Comparison of ENCODE assay signal across 11 mouse cellular contexts in genomic region chr17:12588801-12589247, GRCm38 (mm10). TPM values are rescaled to one million over a fixed set of nuclear protein-coding genes. Genes with fewer than 3 reads are reported as not detected.
DNase-seq lines count a peak whose midpoint lies in the region; ATAC-seq and TF ChIP-seq lines count a peak whose summit lies in the region.
"Had no signal": no experiment of that assay in that cellular context is flagged by ENCODE, and none has a peak within 500 bp of the region (broad histone marks: within the 10 kb centered on the region; RNA-seq: fewer than 3 reads in every experiment).

No protein-coding gene starts in this region.

- H3K4me2 ChIP-seq in lung, embryonic 15.5 days, result no peak overlapping the region
- no peak overlapping the region for H3K4me2 ChIP-seq in lung, postnatal 0 days (replicated peaks; ENCODE audit: low read depth, low read length)

- no peaks in the 10 kb centered on the region for H3K36me3 ChIP-seq in lung, embryonic 15.5 days
- H3K36me3 ChIP-seq in lung, postnatal 0 days (ENCODE audit: insufficient read depth, low read length), result no peaks in the 10 kb centered on the region

- H3K9ac ChIP-seq in lung, embryonic 15.5 days, result no peak overlapping the region
- no peak overlapping the region for H3K9ac ChIP-seq in lung, postnatal 0 days (replicated peaks; ENCODE audit: low read depth)

- H3K9me3 ChIP-seq in lung, embryonic 15.5 days, result no peaks in the 10 kb centered on the region
- H3K9me3 ChIP-seq in lung, postnatal 0 days (ENCODE audit: low read length), result no peaks in the 10 kb centered on the region

- intact Hi-C loops in heart, postnatal 25 days (cut with DNase I), result no loop called here

- H3K4me3 ChIP-seq in lung, embryonic 15.5 days, result no peak overlapping the region
- H3K4me3 ChIP-seq in lung, postnatal 0 days (ENCODE audit: low read depth, low read length), result no peak overlapping the region

- ATAC-seq in lung, embryonic 15.5 days (ENCODE audit: borderline replicate concordance, extremely low read depth, low FRiP score, low TSS enrichment), result peak; percentile 42
- ATAC-seq in lung, postnatal 0 days, result no peak

- peak; percentile 18 to 46 for DNase-seq in cerebellum, postnatal 25 days
- DNase-seq in cerebellum, adult 11-12 months, result no peak
- no peak for DNase-seq in lung, postnatal 0 days (ENCODE audit: low spot score)
- DNase-seq in brain, adult 2 months (ENCODE audit: low read depth, low spot score), result peak; percentile 43
- DNase-seq in kidney, postnatal 4 days, result peak; percentile 55 to 66
- no peak for DNase-seq in thymus, postnatal 36 days
- no peak for DNase-seq in heart, postnatal 25 days (ENCODE audit: low spot score)

- no peak for TF ChIP-seq CTCF in lung, postnatal 0 days (IDR thresholded peaks at IDR 0.05)

- H3K4me1 ChIP-seq in lung, embryonic 15.5 days, result peaks cover 1% of the 10 kb centered on the region
- H3K4me1 ChIP-seq in lung, postnatal 0 days (ENCODE audit: insufficient read depth, low read depth, low read length), result no peaks in the 10 kb centered on the region; the same call in 1 of the 2 replicates

- 46% methylated on average over 9 of the region's 9 CpGs for WGBS in lung, embryonic 15.5 days
- 55% methylated on average over 9 of the region's 9 CpGs for WGBS in lung, postnatal 0 days

- H3K27ac ChIP-seq in lung, embryonic 15.5 days, result no peak overlapping the region
- H3K27ac ChIP-seq in lung, postnatal 0 days (ENCODE audit: low read length), result no peak overlapping the region

- H3K27me3 ChIP-seq in lung, embryonic 15.5 days, result no peaks in the 10 kb centered on the region; the same call in 1 of the 2 replicates
- no peaks in the 10 kb centered on the region for H3K27me3 ChIP-seq in lung, postnatal 0 days (replicated peaks; ENCODE audit: insufficient read depth, low read length)

- TF ChIP-seq EP300 in lung, postnatal 0 days (IDR thresholded peaks at IDR 0.05), result no peak

RNA-seq across cellular contexts. Expression of gene Slc22a2, which starts 4.9 kb away (rescaled TPM):
- 0.06 TPM in 1 of 2 replicates, not detected in the other for polyA plus RNA-seq in lung, embryonic 15.5 days (2015; fragmentation: Nextera tagmentation; extraction: Ambion mirVana)
- 0.10 TPM in 1 of 2 replicates, not detected in the other for polyA plus RNA-seq in lung, postnatal 0 days (2015; fragmentation: Nextera tagmentation; extraction: Ambion mirVana)
- not detected for total RNA-seq in heart, postnatal 25 days (2021)
- total RNA-seq: gastrocnemius, adult 18-20 months had no signal
- polyA plus RNA-seq: heart, embryonic 16.5 days; liver, embryonic 16.5 days had no signal

Comparison
In these comparisons a context has a peak if more than half of its experiments do, and no peak if none do; other contexts are left out.
1. DNase-seq: peak in cerebellum, postnatal 25 days (2 of 2), brain, adult 2 months (single experiment) and kidney, postnatal 4 days (2 of 2); none in cerebellum, adult 11-12 months (single experiment), lung, postnatal 0 days (single experiment), thymus, postnatal 36 days (0 of 2) and heart, postnatal 25 days (single experiment).